Mouse (Mus musculus) ovary, adult 18-20 months (tissue): Measurements from ENCODE around the gene Dapk2.

Source experiments
- DNase-seq: peaks from one replicate; pipeline ENCODE4 v3.0.0; 2022; ENCODE audit warnings: low spot score, mixed read lengths

Dapk2 gene

DNA sequence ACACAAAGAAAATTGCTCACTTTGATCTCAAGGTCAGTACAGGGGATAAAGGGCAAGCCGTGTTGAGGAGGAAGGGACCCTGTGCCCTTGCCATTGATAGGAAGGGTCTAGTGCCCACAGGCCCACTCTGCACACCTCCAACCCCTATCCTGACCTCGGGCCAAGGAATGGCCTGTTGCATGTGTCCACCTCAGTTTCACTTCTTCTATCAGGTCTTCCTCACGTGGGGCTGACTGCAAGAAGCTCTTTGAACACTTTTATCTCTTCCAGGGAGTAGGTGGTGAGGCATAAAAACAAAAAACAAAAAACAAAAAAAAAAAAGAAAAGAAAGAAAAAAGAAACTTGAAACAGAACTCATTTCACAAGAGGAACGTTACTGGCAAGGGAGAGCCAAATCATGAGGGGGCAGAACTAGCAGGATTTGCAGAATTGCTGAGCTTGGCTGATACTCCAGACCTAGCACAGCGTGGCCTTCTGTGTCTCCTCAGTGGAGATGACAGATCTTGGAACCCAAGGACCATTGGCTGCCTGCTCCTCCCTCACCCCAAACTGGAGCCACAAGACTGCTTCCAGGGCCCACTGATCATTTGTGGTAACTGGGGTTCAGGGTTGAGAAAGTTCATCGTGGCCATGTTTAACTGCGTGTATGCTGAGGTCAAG, 73.9 kb downstream of the Dapk2 start:
- peak; percentile 29 for DNase-seq

DNA sequence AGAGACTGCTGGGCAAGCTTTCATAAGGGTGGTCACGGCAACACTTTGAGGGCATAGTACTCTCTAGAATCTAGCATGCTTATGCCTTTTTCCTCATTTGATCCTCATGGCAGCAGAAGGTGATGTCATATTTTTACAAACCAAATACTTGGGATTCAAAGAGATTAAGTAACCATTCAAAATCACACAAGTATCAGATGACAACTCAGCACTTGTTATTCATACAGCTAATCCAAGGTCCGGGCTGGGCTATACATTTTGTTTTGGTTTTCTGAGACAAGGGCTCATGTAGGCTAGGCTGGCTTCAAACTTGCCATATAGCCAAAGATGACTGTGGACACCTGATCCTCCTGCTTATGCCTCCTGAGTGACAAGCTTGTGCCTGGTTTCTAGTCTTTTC, 78.6 kb downstream of the Dapk2 start:
- no peak for DNase-seq

DNA sequence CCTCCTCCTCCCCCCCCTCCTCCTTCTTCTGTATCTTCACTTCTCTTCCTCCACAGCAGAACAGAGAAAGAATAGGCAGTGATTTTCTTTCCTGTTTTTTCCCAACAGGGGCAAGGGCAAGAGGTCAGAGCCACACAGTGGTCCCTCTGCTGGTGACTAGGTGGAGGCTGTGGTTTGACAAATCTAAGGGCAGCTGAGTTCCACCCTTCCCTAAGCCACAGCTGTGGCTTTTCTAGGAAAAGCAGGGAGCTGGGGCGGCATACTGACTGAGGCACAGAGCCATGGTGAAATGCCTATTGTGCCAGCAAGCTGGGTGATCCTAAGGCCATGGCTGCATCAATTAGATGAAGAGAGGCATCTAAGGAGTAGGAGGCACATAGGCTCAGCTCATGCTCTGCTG, 79.7 kb downstream of the Dapk2 start:
- no peak for DNase-seq

GRCm38 (mm10) chr9:66239173-66239572, 81.2 kb downstream of the Dapk2 start:
- no peak for DNase-seq

- DNase-seq: no peak
Observed at GRCm38 (mm10) chr9:66239691-66240090, 81.7 kb downstream of the Dapk2 start.

DNA sequence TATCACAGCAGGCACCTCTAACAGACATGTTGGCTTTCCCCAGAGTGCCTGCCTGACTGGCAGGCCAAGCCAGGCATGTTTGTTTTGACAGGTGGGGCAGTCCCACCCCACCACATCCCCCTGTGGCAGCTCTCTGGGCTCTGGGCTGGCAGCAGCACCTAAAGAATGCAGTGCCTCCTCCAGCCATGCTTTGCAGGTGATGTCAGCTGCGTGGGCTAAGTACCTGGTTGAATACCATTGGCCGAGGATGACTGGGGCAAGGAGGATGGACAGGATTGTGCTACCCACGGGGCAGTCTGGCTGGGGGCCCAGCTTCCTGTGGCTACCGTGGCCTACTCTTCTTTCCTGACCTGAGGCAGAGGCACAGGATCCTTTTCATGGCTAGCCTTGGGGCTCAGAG, 82.5 kb downstream of the Dapk2 start:
- no peak for DNase-seq

- DNase-seq: no peak
Observed at GRCm38 (mm10) chr9:66240991-66241390, 83.0 kb downstream of the Dapk2 start.

- DNase-seq: no peak
Observed at GRCm38 (mm10) chr9:66241722-66242121, 83.7 kb downstream of the Dapk2 start.

- DNase-seq: no peak
Observed at GRCm38 (mm10) chr9:66243240-66243639, 85.2 kb downstream of the Dapk2 start.

DNA sequence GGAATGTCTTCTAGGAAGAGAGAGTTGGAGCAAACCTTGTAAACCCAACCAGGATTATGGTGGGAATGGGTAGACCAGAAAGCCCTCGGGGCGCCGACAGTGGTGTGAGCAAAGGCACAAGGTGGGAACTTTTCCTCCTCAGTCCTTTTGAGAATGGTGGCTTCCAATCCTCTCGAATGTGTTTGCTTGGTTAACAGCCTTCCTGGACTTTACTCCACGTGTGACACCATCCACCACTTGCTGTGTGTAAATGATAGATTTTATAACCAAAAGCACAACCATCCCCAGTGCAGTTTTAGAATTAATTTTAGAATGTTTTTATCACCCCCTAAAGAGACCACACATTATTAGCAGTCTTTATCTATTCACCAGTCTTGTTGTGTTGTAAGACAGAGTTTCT, 86.1 kb downstream of the Dapk2 start:
- no peak for DNase-seq

DNA sequence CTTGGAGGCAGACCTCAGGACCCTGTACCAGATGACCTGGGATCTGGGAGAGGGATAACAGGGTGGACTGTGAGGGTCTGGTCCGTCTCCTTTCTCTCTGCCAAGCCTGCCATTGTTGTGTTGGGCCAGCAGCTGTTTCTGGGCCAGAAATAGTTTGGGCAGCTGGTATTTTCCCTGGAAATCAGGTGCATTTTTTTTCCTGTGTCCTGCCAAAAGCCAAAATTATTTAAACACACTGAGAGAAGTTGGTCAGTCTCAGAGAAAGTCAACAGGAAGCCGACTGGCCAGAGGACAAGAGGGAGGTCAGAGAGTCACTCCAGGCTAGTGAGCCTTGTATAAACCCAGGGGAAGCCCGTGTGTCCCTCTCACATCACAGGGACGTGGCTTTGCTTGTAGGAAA, 87.7 kb downstream of the Dapk2 start:
- DNase-seq: no peak

DNA sequence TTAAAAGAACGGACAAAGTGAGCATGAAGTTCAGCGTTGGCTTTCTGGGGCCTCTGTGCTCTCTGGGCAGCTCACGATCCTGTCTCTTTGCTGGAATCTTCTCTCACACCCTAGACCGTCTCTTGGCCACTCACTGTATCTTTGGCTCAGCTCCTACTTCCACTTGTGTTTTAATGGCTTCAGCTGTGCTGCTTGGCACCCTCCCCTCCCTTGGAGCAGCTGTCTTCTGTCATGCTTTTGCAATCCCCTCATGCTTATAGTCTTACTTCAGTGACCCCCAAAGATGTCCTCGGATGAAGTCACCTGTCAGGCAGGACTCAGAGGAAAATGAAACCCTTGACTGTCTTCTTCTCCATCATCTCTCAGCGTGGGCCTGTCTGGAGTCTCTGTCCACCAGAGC, 91.3 kb downstream of the Dapk2 start:
- no peak for DNase-seq

- no peak for DNase-seq
Observed at GRCm38 (mm10) chr9:66251159-66251691, 93.2 kb downstream of the Dapk2 start.

DNA sequence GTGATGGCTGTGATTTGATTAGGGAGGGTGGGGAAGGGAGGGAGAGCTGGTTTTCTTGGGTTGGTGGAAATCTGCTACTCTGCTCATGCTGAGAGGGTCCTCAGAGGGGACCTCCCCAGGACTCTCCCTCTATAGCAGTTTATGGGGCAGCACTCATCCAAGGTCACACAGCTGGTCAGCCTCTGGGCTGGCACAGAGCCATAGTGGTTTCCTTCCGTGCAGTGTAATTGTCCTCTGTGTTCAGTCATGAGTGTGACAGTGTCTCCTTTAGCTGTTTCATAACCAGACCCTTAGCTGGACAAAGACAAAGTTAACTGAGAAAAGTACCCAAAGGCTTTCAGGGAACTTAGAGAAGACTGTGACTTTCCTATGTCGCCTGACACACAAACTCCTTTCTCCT, 103.7 kb downstream of the Dapk2 start:
- no peak for DNase-seq

DNA sequence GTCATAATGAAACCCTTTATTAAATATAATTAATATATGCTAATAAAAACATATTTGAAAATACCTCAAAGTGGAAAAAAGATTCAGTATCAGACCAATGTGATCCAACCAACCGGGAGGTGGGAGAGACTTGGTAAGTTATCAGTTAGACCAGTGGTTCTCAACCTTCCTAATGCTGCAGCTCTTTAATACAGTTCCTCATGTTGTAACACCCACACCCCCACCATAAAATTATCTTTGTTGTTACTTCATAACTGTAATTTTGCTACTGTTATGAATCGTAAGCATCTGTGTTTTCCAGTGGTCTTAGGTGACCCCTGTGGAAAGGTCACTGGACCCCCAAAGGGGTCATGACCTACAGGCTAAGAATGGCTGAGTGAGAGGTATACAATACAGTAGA, 105.7 kb downstream of the Dapk2 start:
- DNase-seq: no peak

- DNase-seq: no peak
Observed at GRCm38 (mm10) chr9:66265645-66266044, 107.6 kb downstream of the Dapk2 start.

- DNase-seq: no peak
Observed at GRCm38 (mm10) chr9:66266237-66267170, 108.5 kb downstream of the Dapk2 start.

- DNase-seq: no peak
Observed at GRCm38 (mm10) chr9:66268804-66269203, 110.8 kb downstream of the Dapk2 start.

- DNase-seq: no peak
Observed at GRCm38 (mm10) chr9:66270038-66270437, 112.0 kb downstream of the Dapk2 start.

- no peak for DNase-seq
Observed at GRCm38 (mm10) chr9:66271726-66272125, 113.7 kb downstream of the Dapk2 start.

DNA sequence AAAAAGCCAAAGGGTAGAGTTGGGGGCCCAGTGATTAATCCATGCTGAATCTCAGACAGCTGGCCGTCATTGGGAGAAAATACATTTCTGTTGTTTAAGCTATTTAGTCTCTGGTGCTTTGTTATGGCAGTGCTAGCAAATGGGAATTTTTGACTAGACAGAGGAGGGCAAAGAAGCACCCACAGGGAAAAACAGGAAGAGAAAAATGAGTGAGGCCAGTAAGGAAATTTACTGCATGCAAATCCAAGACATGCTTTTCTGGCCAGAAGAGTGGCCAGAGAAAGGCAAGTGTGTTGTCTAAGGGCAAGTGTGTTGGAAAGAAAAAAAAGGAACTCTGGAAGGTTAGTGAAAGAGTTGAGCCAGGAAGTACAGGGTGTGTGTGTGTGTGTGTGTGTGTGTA, 115.6 kb downstream of the Dapk2 start:
- no peak for DNase-seq

GRCm38 (mm10) chr9:66274657-66275056, 116.6 kb downstream of the Dapk2 start:
- no peak for DNase-seq
